Mouse (Mus musculus): ENCODE measurements around the gene Foxd3.
"Not testable (repeated sequence)": the region's sequence is repeated elsewhere in the genome, so short reads cannot be mapped to it uniquely, and the experiment has no call there.

The Foxd3 gene

DNA sequence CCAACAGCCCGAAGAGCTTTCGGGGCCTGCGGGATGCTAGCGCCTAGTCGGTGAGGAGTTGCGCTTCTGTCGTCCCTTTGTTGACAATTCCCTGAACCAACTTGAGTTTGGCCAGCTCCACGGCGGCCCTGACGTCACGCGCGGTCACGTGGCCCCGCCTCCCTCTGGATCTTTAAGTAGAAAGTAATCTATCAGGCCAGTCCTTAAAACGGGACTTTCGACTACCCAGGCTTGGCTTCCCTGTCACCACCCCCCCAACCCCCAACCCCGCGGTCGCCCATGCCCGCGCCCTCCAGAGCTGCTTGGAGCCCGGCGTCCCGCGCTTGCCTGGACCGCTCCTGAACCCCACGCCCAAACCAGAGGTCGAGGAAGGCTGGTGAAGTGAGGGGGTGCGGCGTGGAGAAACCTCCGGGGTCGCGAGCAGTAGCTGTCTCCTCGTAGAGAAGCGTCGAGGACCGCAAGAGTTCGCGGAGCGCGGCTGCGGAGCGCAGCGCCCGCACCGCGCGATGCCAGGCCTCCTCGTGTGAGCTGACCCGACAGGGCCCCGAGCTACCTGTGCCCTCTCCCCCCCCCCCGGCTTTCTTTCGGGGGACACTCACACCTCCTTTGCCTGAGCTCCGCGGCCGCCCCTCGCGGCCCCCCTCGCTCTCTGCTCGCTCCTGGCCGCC, at the start of gene Foxd3:
TSS of gene Foxd3 (plus strand) at position 363 of the 668 bp plus-strand sequence.
- no peak for DNase-seq (ENCODE audit: low read depth, low spot score)

- no peak for DNase-seq (ENCODE audit: low read depth, low spot score)
These were observed 43.9 kb upstream of the Foxd3 start for GRCm38 (mm10) chr4:99612156-99612555.

DNA sequence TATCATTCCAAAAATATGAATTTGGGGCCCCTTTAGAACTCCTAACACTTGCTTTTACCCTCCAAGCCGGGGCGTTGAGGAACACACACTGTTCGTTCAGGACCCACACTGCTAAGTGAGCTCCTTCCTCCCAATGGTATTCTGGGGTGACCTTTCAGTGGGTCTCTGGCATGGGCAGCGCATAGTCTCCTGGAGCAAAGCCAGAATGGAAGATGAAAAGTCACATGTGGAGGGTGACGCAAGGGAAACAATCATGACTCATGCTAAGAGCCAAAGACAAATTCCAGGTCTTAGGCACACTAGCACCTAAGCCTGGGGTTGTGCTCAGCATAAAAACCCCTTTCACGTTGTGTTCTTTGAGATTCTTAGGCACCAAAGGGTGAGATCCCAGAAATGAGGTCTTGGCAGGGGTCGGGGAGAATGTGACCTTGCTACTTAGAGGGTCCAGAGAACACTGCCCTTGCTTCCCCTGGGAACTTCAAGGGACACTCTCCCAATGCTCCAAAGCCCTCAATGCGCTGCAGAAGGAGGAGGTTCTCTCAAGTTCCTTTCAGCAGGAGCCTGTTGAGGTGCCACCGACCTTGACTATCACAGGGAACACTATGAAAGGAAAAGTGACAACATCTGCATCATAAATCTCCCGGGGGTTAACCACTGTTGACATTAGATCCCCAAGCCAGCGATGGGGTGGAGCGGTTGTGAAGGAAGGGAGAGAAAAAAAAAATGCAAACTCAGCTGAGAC, 43.3 kb upstream of the Foxd3 start:
- no peak for DNase-seq (ENCODE audit: low read depth, low spot score)

GRCm38 (mm10) chr4:99626047-99626844, 29.9 kb upstream of the Foxd3 start:
- DNase-seq (ENCODE audit: low read depth, low spot score): no peak

GRCm38 (mm10) chr4:99627057-99627456, 29.0 kb upstream of the Foxd3 start:
- no peak for DNase-seq (ENCODE audit: low read depth, low spot score)

GRCm38 (mm10) chr4:99636038-99636437, 20.1 kb upstream of the Foxd3 start:
- DNase-seq (ENCODE audit: low read depth, low spot score): no peak

- no peak for DNase-seq (ENCODE audit: low read depth, low spot score)
These were observed 19.4 kb upstream of the Foxd3 start for GRCm38 (mm10) chr4:99636711-99637110.

- DNase-seq (ENCODE audit: low read depth, low spot score): not testable (repeated sequence)
These were observed 15.5 kb upstream of the Foxd3 start for GRCm38 (mm10) chr4:99640619-99641018.

- DNase-seq (ENCODE audit: low read depth, low spot score): no peak
These were observed 14.2 kb upstream of the Foxd3 start for GRCm38 (mm10) chr4:99641920-99642319.

DNA sequence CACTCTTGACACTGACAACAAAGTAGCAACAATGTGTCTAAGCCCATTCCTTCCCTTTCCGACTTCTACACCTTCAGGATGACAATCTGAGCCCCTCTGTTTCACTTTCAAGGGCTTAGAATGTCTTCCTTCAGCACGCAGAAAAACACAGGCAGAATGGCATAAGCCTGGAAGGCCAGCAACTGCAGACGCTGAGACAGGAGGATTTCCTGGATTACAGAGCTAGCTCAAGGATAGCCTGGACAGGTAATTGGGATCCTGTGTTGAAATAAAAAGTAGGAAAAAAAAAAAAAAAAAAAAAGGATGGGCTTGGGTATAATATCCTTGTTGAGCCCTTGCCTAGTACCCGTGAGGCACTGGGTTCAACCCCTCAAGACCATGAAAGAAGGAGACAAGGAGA, 10.5 kb upstream of the Foxd3 start:
- no peak for DNase-seq (ENCODE audit: low read depth, low spot score)

- no peak for DNase-seq (ENCODE audit: low read depth, low spot score)
These were observed 5.8 kb upstream of the Foxd3 start for GRCm38 (mm10) chr4:99650088-99650944.

- no peak for DNase-seq (ENCODE audit: low read depth, low spot score)
These were observed 5.0 kb upstream of the Foxd3 start for GRCm38 (mm10) chr4:99650945-99651690.

DNA sequence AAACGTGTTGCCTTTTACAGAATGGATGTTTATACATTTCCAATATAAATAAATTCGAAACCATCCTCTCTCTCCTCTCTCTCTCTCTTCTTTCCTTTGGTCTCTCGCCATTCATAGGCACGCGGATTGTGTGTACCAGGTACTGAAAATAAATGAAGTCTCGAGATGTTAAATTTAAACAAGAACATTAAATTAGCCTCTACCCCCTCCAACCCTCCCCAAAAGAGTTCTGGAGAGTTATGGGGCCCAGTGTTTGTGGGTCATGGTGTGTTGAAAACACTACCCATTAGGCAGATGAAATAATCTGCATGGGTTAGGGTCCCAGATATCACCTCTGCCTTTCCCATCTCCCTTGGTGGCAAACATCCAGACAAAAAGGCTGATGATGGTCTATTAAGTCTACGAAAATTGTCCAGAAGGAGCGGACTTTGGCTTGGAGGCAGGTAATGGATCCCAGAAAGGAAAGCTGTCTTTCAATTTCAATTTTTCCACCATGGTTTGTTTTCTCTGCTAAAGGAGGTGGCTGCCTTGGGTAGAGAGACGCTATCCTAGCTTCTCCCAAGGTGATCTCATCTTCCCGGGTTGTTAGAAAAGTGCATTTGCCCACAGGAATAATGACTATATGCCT, 4.2 kb upstream of the Foxd3 start:
- no peak for DNase-seq (ENCODE audit: low read depth, low spot score)

GRCm38 (mm10) chr4:99652576-99653210, 3.4 kb upstream of the Foxd3 start:
- DNase-seq (ENCODE audit: low read depth, low spot score): no peak

DNA sequence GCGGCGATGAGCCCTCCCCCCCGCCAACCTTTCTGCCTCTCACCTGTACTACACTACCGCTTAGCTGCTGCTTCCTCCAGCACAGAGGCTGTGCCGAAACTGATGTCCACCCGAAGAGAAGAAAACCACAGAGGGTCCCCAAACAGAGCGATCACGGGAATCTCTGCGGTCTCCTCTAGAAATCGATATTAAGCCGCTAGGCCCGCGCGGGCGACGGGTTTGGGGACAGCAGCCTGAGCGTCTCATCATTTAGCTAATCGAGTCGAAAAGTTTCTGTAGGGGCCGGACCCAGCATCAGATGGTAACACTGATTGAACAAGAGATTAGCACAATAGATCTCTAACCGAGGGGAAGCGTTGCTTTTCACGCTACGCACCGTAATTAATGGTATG, 2.9 kb upstream of the Foxd3 start:
- DNase-seq (ENCODE audit: low read depth, low spot score): no peak

GRCm38 (mm10) chr4:99653608-99654221, 2.4 kb upstream of the Foxd3 start:
- DNase-seq (ENCODE audit: low read depth, low spot score): no peak

DNA sequence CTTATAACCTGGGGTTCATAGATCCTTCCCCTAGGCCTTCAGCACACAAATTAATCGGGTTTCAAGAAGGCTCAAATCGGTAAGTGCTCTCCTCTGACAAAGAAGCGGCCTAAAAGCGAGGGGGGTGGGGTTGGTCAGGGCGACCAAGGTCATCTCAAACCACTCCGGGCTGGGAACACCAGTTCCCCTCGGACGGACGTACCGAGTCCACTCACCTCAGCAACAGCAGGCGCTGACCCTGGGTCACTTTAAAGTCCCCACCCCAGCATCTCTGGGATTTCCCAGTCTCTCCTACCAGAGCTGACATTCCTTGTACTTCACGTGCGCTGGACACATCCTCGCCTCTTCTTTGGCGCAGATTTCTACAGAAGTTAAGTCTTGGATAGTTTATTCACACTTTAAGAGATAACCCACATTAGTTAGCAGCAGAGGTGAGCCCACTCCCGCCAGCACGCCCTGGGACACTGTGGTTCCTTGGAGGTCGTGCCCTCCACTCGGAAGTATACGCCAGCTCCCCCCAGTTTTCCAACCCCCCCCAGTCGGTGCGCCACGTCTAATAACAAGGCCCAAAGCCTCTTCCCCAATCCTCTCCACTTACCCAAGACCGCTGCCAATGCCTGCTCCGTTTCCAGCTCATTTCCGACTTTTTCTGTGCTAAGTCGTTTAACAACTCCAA, 1.3 kb upstream of the Foxd3 start:
- DNase-seq (ENCODE audit: low read depth, low spot score): no peak

DNA sequence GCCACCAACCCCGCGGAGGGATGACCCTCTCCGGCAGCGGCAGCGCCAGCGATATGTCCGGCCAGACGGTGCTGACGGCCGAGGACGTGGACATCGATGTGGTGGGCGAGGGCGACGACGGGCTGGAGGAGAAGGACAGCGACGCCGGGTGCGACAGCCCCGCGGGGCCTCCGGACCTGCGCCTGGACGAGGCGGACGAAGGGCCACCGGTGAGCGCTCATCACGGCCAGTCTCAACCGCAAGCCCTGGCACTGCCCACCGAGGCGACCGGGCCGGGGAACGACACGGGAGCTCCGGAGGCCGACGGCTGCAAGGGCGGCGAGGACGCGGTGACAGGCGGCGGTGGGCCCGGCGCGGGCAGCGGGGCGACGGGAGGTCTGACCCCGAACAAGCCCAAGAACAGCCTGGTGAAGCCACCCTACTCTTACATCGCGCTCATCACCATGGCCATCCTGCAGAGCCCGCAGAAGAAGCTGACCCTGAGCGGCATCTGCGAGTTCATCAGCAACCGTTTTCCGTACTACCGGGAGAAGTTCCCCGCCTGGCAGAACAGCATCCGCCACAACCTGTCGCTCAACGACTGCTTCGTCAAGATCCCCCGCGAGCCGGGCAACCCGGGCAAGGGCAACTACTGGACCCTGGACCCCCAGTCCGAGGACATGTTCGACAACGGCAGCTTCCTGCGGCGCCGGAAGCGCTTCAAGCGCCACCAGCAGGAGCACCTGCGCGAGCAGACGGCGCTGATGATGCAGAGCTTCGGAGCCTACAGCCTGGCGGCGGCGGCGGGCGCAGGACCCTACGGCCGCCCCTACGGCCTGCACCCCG, 718 bp downstream of the Foxd3 start:
- DNase-seq (ENCODE audit: low read depth, low spot score): no peak
